Mouse (Mus musculus): Measurements from ENCODE around the gene Dctn2.
A peak's percentile ranks its signal among the peaks of the same experiment; 100 is the strongest.

Dctn2 gene

GRCm38 (mm10) chr10:127266112-127267091 is at the start of gene Dctn2:
Gene Dctn2 (plus strand): TSS chr10:127266368.
- DNase-seq (ENCODE audit: low spot score), result peak; percentile 95

- DNase-seq (ENCODE audit: low spot score), result no peak
Observed at GRCm38 (mm10) chr10:127216456-127216855, 49.7 kb upstream of the Dctn2 start.

GRCm38 (mm10) chr10:127217177-127217576 is 49.0 kb upstream of the Dctn2 start:
- no peak for DNase-seq (ENCODE audit: low spot score)

- DNase-seq (ENCODE audit: low spot score), result no peak
Observed at GRCm38 (mm10) chr10:127218339-127218738, 47.8 kb upstream of the Dctn2 start.

- DNase-seq (ENCODE audit: low spot score), result no peak
Observed at GRCm38 (mm10) chr10:127225213-127225612, 41.0 kb upstream of the Dctn2 start.

- no peak for DNase-seq (ENCODE audit: low spot score)
Observed at GRCm38 (mm10) chr10:127225732-127226131, 40.4 kb upstream of the Dctn2 start.

GRCm38 (mm10) chr10:127226318-127226895 is 39.8 kb upstream of the Dctn2 start:
- no peak for DNase-seq (ENCODE audit: low spot score)

GRCm38 (mm10) chr10:127227163-127227562 is 39.0 kb upstream of the Dctn2 start:
- no peak for DNase-seq (ENCODE audit: low spot score)

- peak; percentile 28 for DNase-seq (ENCODE audit: low spot score)
Observed at GRCm38 (mm10) chr10:127228897-127229296, 37.3 kb upstream of the Dctn2 start.

GRCm38 (mm10) chr10:127230693-127231092 is 35.5 kb upstream of the Dctn2 start:
- no peak for DNase-seq (ENCODE audit: low spot score)

GRCm38 (mm10) chr10:127231741-127232140 is 34.4 kb upstream of the Dctn2 start:
- DNase-seq (ENCODE audit: low spot score), result no peak

GRCm38 (mm10) chr10:127233141-127233540 is 33.0 kb upstream of the Dctn2 start:
- no peak for DNase-seq (ENCODE audit: low spot score)

- DNase-seq (ENCODE audit: low spot score), result no peak
Observed at GRCm38 (mm10) chr10:127236541-127236940, 29.6 kb upstream of the Dctn2 start.

- no peak for DNase-seq (ENCODE audit: low spot score)
Observed at GRCm38 (mm10) chr10:127238241-127238824, 27.8 kb upstream of the Dctn2 start.

- no peak for DNase-seq (ENCODE audit: low spot score)
Observed at GRCm38 (mm10) chr10:127250810-127251209, 15.4 kb upstream of the Dctn2 start.

GRCm38 (mm10) chr10:127255625-127256345 is 10.4 kb upstream of the Dctn2 start:
- DNase-seq (ENCODE audit: low spot score), result peak; percentile 68

GRCm38 (mm10) chr10:127257790-127258189 is 8.4 kb upstream of the Dctn2 start:
- DNase-seq (ENCODE audit: low spot score), result no peak

GRCm38 (mm10) chr10:127258489-127258888 is 7.7 kb upstream of the Dctn2 start:
- DNase-seq (ENCODE audit: low spot score), result no peak

- no peak for DNase-seq (ENCODE audit: low spot score)
Observed at GRCm38 (mm10) chr10:127261706-127262547, 4.2 kb upstream of the Dctn2 start.

GRCm38 (mm10) chr10:127262548-127263398 is 3.4 kb upstream of the Dctn2 start, which contains the start of gene Kif5a:
Gene Kif5a (minus strand): TSS chr10:127263348.
- no peak for DNase-seq (ENCODE audit: low spot score)
